Mouse (Mus musculus) spleen, postnatal 14 days (tissue): ENCODE data around the gene Ret.
A peak's percentile ranks its signal among the peaks of the same experiment; 100 is the strongest.

Experiments
- DNase-seq, 2 experiments: peaks; one replicate each; pipeline ENCODE4 v3.0.0; 2021 to 2022; ENCODE audit warnings: low spot score in 2 of 2

Gene Ret

GRCm38 (mm10) chr6:118173975-118174328 is 23.6 kb downstream of the Ret start:
- no peak for DNase-seq

GRCm38 (mm10) chr6:118173251-118173974 is 24.1 kb downstream of the Ret start:
- DNase-seq: no peak

- DNase-seq: no peak
Observed at GRCm38 (mm10) chr6:118171386-118171785, 26.1 kb downstream of the Ret start.

- DNase-seq: no peak
Observed at GRCm38 (mm10) chr6:118168106-118168505, 29.4 kb downstream of the Ret start.

GRCm38 (mm10) chr6:118167013-118167412 is 30.5 kb downstream of the Ret start:
- no peak for DNase-seq

GRCm38 (mm10) chr6:118165516-118165915 is 32.0 kb downstream of the Ret start:
- DNase-seq: no peak

GRCm38 (mm10) chr6:118164691-118165090 is 32.8 kb downstream of the Ret start:
- DNase-seq: no peak

- DNase-seq: no peak
Observed at GRCm38 (mm10) chr6:118163086-118163485, 34.4 kb downstream of the Ret start.

- no peak for DNase-seq
Observed at GRCm38 (mm10) chr6:118162457-118163082, 34.9 kb downstream of the Ret start.

GRCm38 (mm10) chr6:118153091-118153490 is 44.4 kb downstream of the Ret start:
- no peak for DNase-seq

- DNase-seq: no peak
Observed at GRCm38 (mm10) chr6:118150988-118151387, 46.5 kb downstream of the Ret start.

GRCm38 (mm10) chr6:118150538-118150937 is 47.0 kb downstream of the Ret start:
- no peak for DNase-seq

GRCm38 (mm10) chr6:118150128-118150527 is 47.4 kb downstream of the Ret start:
- DNase-seq: no peak

- DNase-seq: no peak
Observed at GRCm38 (mm10) chr6:118140961-118141360, 56.6 kb downstream of the Ret start.

- DNase-seq: peak; percentile 92 to 95
Observed at GRCm38 (mm10) chr6:118138731-118139709, 58.5 kb downstream of the Ret start, which contains the start of gene Csgalnact2. Csgalnact2 (minus strand) TSS chr6:118139140.

GRCm38 (mm10) chr6:118137148-118137547 is 60.4 kb downstream of the Ret start:
- no peak for DNase-seq

GRCm38 (mm10) chr6:118134461-118134860 is 63.1 kb downstream of the Ret start:
- no peak for DNase-seq

- DNase-seq: no peak
Observed at GRCm38 (mm10) chr6:118130022-118130421, 67.5 kb downstream of the Ret start.

- no peak for DNase-seq
Observed at GRCm38 (mm10) chr6:118127827-118128487, 69.6 kb downstream of the Ret start.

- DNase-seq: no peak
Observed at GRCm38 (mm10) chr6:118127198-118127597, 70.3 kb downstream of the Ret start.

GRCm38 (mm10) chr6:118126577-118126976 is 70.9 kb downstream of the Ret start:
- DNase-seq: no peak

- DNase-seq: no peak
Observed at GRCm38 (mm10) chr6:118122767-118123166, 74.8 kb downstream of the Ret start.
